Mouse (Mus musculus) heart, adult 9 months (tissue): ENCODE data around the gene Snrnp48.

Source experiments
- DNase-seq, 2 experiments: peaks; one replicate each; pipeline ENCODE4 v3.0.0; 2022; ENCODE audit warnings: low spot score in 2 of 2

Snrnp48 gene

GRCm38 (mm10) chr13:38269055-38269692 is 64.4 kb downstream of the Snrnp48 start:
- DNase-seq, result no peak

- DNase-seq, result no peak
These were observed 67.9 kb downstream of the Snrnp48 start for GRCm38 (mm10) chr13:38272624-38273023.
